Mouse (Mus musculus) MEL (cell line): ENCODE results near the gene Haao. TPM values are rescaled to one million over a fixed set of nuclear protein-coding genes. Genes with fewer than 3 reads are reported as not detected.

Experiments
- DNase-seq: peaks from one replicate; pipeline ENCODE4 v3.0.0; 2011; ENCODE audit warnings: low read depth, low spot score
- H3K27ac ChIP-seq: 2 replicates; pipeline ENCODE4 v1.5.1; 2012; ENCODE audit warnings: low read depth, mild to moderate bottlenecking, control low read depth, low read length, moderate library complexity; ENCODE audit not compliant: control insufficient read depth
- H3K27me3 ChIP-seq, 2 experiments: fragments of 150-350 bp in 1 of 2; sonication (generic) in 1 of 2; 2 replicates each; pipeline ENCODE4 v1.6.1; 2012; ENCODE audit warnings: low read length in 2 of 2, mild to moderate bottlenecking in 2 of 2, improper control_type of control experiment in 1 of 2, moderate library complexity in 1 of 2; ENCODE audit not compliant: insufficient read depth in 2 of 2, control insufficient read depth in 1 of 2
- H3K36me3 ChIP-seq, 2 experiments: 2 replicates each; pipeline ENCODE4 v1.6.1; 2012 to 2014; ENCODE audit warnings: low read length in 2 of 2, improper control_type of control experiment in 1 of 2, inconsistent platforms in 1 of 2, mild to moderate bottlenecking in 1 of 2; ENCODE audit not compliant: insufficient read depth in 2 of 2, control insufficient read depth in 1 of 2
- H3K4me1 ChIP-seq, 2 experiments: fragments of 150-350 bp in 1 of 2; sonication (generic) in 1 of 2; 2 replicates each; pipeline ENCODE4 v1.6.1; 2012; ENCODE audit warnings: low read length in 2 of 2, improper control_type of control experiment in 1 of 2, mild to moderate bottlenecking in 1 of 2; ENCODE audit not compliant: insufficient read depth in 2 of 2, control insufficient read depth in 1 of 2
- H3K4me3 ChIP-seq, 2 experiments: fragments of 150-350 bp in 1 of 2; sonication (generic) in 1 of 2; 2 replicates each; pipeline ENCODE4 v1.5.1; 2012; ENCODE audit warnings: low read depth in 2 of 2, low read length in 2 of 2, mild to moderate bottlenecking in 2 of 2, moderate library complexity in 2 of 2, control low read depth in 1 of 2, improper control_type of control experiment in 1 of 2; ENCODE audit not compliant: control insufficient read depth in 1 of 2, insufficient read depth in 1 of 2
- H3K79me2 ChIP-seq: 2 replicates; pipeline ENCODE4 v1.6.1; 2012; ENCODE audit warnings: mild to moderate bottlenecking, low read length, moderate library complexity; ENCODE audit not compliant: control insufficient read depth, poor library complexity, insufficient read depth
- H3K9ac ChIP-seq: 2 replicates; pipeline ENCODE4 v1.6.1; 2012; ENCODE audit warnings: low read depth, mild to moderate bottlenecking, control low read depth, low read length, moderate library complexity; ENCODE audit not compliant: control insufficient read depth, poor library complexity, severe bottlenecking
- H3K9me3 ChIP-seq: fragments of 150-350 bp; sonication (generic); replicated peaks from 2 replicates; pipeline ENCODE4 v1.6.1; 2012; ENCODE audit warnings: mild to moderate bottlenecking, low read length, improper control_type of control experiment, moderate library complexity; ENCODE audit not compliant: insufficient read depth
- CHD1 ChIP-seq: IDR thresholded peaks from 2 replicates; pipeline ENCODE4 v1.6.1; 2012; ENCODE audit warnings: low read depth, mild to moderate bottlenecking, inconsistent platforms, low read length, improper control_type of control experiment
- CTCF ChIP-seq, 3 experiments: IDR thresholded peaks in 2 of 3; conservative IDR thresholded peaks in 1 of 3; 2 replicates each; pipeline ENCODE4 v1.5.1; 2011 to 2012; ENCODE audit warnings: low read length in 3 of 3, low read depth in 2 of 3, mild to moderate bottlenecking in 2 of 3, improper control_type of control experiment in 1 of 3, inconsistent platforms in 1 of 3, mixed read lengths in 1 of 3, moderate library complexity in 1 of 3; ENCODE audit not compliant: control insufficient read depth in 1 of 3, insufficient read depth in 1 of 3, poor library complexity in 1 of 3, severe bottlenecking in 1 of 3
- E2F4 ChIP-seq: IDR thresholded peaks from 2 replicates; pipeline ENCODE4 v1.6.1; 2011; ENCODE audit warnings: low read depth, low read length, improper control_type of control experiment, borderline replicate concordance
- GABPA ChIP-seq: IDR thresholded peaks from 2 replicates; pipeline ENCODE4 v1.6.1; 2012; ENCODE audit warnings: low read depth, mild to moderate bottlenecking, inconsistent platforms, low read length, improper control_type of control experiment, moderate library complexity
- HCFC1 ChIP-seq: IDR thresholded peaks from 2 replicates; pipeline ENCODE4 v1.6.1; 2012; ENCODE audit warnings: low read depth, mild to moderate bottlenecking, inconsistent platforms, low read length, improper control_type of control experiment, moderate library complexity
- KAT2A ChIP-seq: conservative IDR thresholded peaks from 2 replicates; pipeline ENCODE4 v1.6.1; 2012; ENCODE audit warnings: low read depth, low read length, improper control_type of control experiment, inconsistent platforms
- MXI1 ChIP-seq: IDR thresholded peaks from 2 replicates; pipeline ENCODE4 v1.6.1; 2011; ENCODE audit warnings: mild to moderate bottlenecking, low read depth, low read length, improper control_type of control experiment
- MYC ChIP-seq: IDR thresholded peaks from 2 replicates; pipeline ENCODE4 v1.6.1; 2011; ENCODE audit warnings: low read depth, mild to moderate bottlenecking, low read length, improper control_type of control experiment, moderate library complexity
- POLR2A ChIP-seq, 2 experiments: IDR thresholded peaks; 2 replicates each; pipeline ENCODE4 v1.6.1; 2011 to 2012; ENCODE audit warnings: low read length in 2 of 2, mild to moderate bottlenecking in 2 of 2, control low read depth in 1 of 2, improper control_type of control experiment in 1 of 2, low read depth in 1 of 2, moderate library complexity in 1 of 2; ENCODE audit not compliant: control insufficient read depth in 1 of 2, insufficient read depth in 1 of 2, poor library complexity in 1 of 2
- POLR2AphosphoS2 ChIP-seq: IDR thresholded peaks from 2 replicates; pipeline ENCODE4 v1.6.1; 2011; ENCODE audit warnings: low read length, improper control_type of control experiment
- RAD21 ChIP-seq: IDR thresholded peaks from 2 replicates; pipeline ENCODE4 v1.6.1; 2011; ENCODE audit warnings: mild to moderate bottlenecking, low read depth, low read length, improper control_type of control experiment
- TBP ChIP-seq: IDR thresholded peaks from 2 replicates; pipeline ENCODE4 v1.8.0; 2011; ENCODE audit warnings: low read depth, low read length, improper control_type of control experiment
- TCF12 ChIP-seq: IDR thresholded peaks from 2 replicates; pipeline ENCODE4 v1.6.1; 2014; ENCODE audit warnings: low read depth, mild to moderate bottlenecking, inconsistent platforms, low read length, improper control_type of control experiment, moderate library complexity
- polyA plus RNA-seq, 2 experiments: library from polyadenylated mRNA; stranded (reverse) in 1 of 2; unstranded in 1 of 2; fragments of >175 nt in 1 of 2; fragments of >200 nt in 1 of 2; gene quantifications; 2 replicates each; pipeline versions ENCODE4 v1.2.1 to v1.2.4; 2012; ENCODE audit warnings: low replicate concordance in 2 of 2, low read depth in 1 of 2; ENCODE audit not compliant: insufficient read length in 2 of 2, insufficient read depth in 1 of 2, missing spikeins in 1 of 2
- total RNA-seq: library from RNA; depleted of rRNA; stranded (reverse); fragments of 300-350 nt; gene quantifications from 2 replicates; pipeline ENCODE4 v1.2.3, GENCODE M21; 2012

Haao gene
- total and polyA plus RNA-seq, 3 experiments, result 1.5 to 2.8 TPM; not detected in 1

- TF ChIP-seq E2F4 (no peak), POLR2A (IDR thresholded peaks at IDR 0.05; ENCODE audit: control insufficient read depth in 1 of 2, insufficient read depth in 1 of 2, low read depth in 1 of 2, low read length in 2 of 2, poor library complexity in 1 of 2) (no peak), TBP (no peak), HCFC1 (no peak), GABPA (no peak), POLR2AphosphoS2 (no peak), CHD1 (no peak), KAT2A (no peak), RAD21 (no peak)
- Histone ChIP-seq H3K4me3 (no peak overlapping the region), H3K27me3 (no peaks in the 10 kb centered on the region), H3K4me1 (0 out of 4 replicates have a peak, but pooled peaks cover 0 to 5% of the 10 kb centered on the region in 2 experiments), H3K27ac (no peak overlapping the region), H3K36me3 (peaks cover 0 to 2% of the 10 kb centered on the region in 2 experiments; a peak in 1 of 4 replicates), H3K9ac (no peak overlapping the region), H3K9me3 (no peaks in the 10 kb centered on the region), H3K79me2 (no peaks in the 10 kb centered on the region)
- DNase-seq, result no peak
Measured at GRCm38 (mm10) chr17:83841011-83841410, 6.8 kb downstream of the Haao start.

- Histone ChIP-seq H3K9ac (no peak overlapping the region), H3K4me1 (no peaks in the 10 kb centered on the region), H3K9me3 (no peaks in the 10 kb centered on the region), H3K79me2 (no peaks in the 10 kb centered on the region), H3K27me3 (no peaks in the 10 kb centered on the region), H3K36me3 (no peaks in the 10 kb centered on the region), H3K27ac (no peak overlapping the region), H3K4me3 (no peak overlapping the region)
- TF ChIP-seq TBP (no peak), MXI1 (no peak)
- no peak for DNase-seq
Measured at GRCm38 (mm10) chr17:83839132-83839531, 8.6 kb downstream of the Haao start.

GRCm38 (mm10) chr17:83837659-83838190 is 10.0 kb downstream of the Haao start:
- no peaks in the 10 kb centered on the region for H3K79me2 ChIP-seq
- H3K4me1 ChIP-seq, result no peaks in the 10 kb centered on the region

More at GRCm38 (mm10) chr17:83837659-83838190, 10.0 kb downstream of the Haao start:
- no peak for TF ChIP-seq TCF12
- no peak for TF ChIP-seq CTCF (IDR thresholded peaks at IDR 0.05 in 2 of 3, conservative IDR thresholded peaks at IDR 0.05 in 1 of 3; ENCODE audit: control insufficient read depth in 1 of 3, insufficient read depth in 1 of 3, low read depth in 2 of 3, low read length in 3 of 3, poor library complexity in 1 of 3, severe bottlenecking in 1 of 3)
- no peak for TF ChIP-seq GABPA
- TF ChIP-seq MYC, result no peak
- Histone ChIP-seq H3K9me3 (no peaks in the 10 kb centered on the region), H3K27me3 (no peaks in the 10 kb centered on the region), H3K4me3 (no peak overlapping the region), H3K9ac (no peak overlapping the region), H3K27ac (no peak overlapping the region), H3K36me3 (no peaks in the 10 kb centered on the region)
- DNase-seq, result no peak
